Mouse (Mus musculus): ENCODE measurements around the gene Hoxd3. TPM values are rescaled to one million over a fixed set of nuclear protein-coding genes. Genes with fewer than 3 reads are reported as not detected.

The Hoxd3 gene
- total RNA-seq (2022): under 1 TPM in 2 of 4 experiments, not detected in 2; 0.17 to 0.29 TPM

GRCm38 (mm10) chr2:74711721-74712621, at the start of gene Hoxd3, which contains the start of gene Hoxd4:
Gene Hoxd3 (plus strand): TSS chr2:74711927.
Gene Hoxd4 (plus strand): TSS chr2:74711929.
- DNase-seq (ENCODE audit: low spot score in 2 of 2): peak in 1 of 2 experiments; percentile 51

GRCm38 (mm10) chr2:74663291-74663925, 48.3 kb upstream of the Hoxd3 start:
- no peak for DNase-seq (ENCODE audit: low spot score in 2 of 2)

DNA sequence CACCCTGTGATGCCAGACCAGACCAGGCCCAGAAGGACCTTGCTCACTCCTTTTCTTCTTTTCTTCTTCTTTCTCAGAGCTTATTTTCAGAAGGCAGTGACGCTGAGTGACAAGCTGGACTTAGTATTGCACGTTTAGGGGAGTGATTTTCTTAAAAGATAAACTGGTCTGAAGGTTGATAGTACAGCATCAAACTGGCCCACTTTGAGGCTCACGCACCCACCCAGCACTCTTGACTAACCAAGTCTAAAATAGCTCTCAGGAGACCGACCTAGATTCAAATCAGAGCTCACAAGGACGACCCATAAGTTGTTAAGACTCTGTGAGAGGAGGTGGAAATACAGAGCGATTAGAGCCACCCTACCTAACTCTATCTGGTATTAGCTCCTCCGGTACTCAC, 45.3 kb upstream of the Hoxd3 start:
- DNase-seq (ENCODE audit: low spot score in 2 of 2): no peak

DNA sequence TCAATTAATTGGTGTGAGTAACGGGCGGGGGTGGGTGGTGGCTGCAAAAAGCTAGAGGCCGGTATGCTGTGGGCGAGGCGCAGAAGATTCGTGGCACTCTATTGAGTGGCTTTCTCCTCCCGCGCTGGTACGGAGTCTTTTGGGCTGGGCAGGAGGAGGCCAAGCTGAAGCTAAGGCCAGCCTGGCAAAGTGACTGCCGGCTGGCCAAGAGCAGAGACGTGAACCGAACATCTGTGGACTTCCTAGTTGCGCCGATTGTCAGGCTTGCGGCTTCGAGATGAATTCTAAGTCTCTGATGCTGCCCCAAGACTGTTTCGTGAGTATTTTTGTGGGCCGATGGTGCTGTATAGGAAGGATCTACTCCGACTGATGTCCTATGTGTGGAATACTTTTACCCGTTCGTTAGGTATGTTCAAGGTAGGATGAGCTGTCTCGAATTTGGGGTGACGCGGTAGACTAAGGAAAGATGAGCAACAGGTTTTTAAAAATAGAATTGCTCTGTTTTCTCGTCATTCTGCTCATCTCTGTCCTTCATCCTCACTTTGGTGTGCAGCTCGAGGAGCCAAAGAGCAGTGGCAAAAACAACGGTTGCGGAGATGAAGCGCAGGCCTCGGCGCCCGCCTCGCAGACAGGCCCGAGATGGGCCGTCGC, 44.4 kb upstream of the Hoxd3 start:
- no peak for DNase-seq (ENCODE audit: low spot score in 2 of 2)

GRCm38 (mm10) chr2:74667842-74668357, 43.8 kb upstream of the Hoxd3 start, which contains the start of gene Hoxd13:
Gene Hoxd13 (plus strand): TSS chr2:74668310.
- no peak for DNase-seq (ENCODE audit: low spot score in 2 of 2)

DNA sequence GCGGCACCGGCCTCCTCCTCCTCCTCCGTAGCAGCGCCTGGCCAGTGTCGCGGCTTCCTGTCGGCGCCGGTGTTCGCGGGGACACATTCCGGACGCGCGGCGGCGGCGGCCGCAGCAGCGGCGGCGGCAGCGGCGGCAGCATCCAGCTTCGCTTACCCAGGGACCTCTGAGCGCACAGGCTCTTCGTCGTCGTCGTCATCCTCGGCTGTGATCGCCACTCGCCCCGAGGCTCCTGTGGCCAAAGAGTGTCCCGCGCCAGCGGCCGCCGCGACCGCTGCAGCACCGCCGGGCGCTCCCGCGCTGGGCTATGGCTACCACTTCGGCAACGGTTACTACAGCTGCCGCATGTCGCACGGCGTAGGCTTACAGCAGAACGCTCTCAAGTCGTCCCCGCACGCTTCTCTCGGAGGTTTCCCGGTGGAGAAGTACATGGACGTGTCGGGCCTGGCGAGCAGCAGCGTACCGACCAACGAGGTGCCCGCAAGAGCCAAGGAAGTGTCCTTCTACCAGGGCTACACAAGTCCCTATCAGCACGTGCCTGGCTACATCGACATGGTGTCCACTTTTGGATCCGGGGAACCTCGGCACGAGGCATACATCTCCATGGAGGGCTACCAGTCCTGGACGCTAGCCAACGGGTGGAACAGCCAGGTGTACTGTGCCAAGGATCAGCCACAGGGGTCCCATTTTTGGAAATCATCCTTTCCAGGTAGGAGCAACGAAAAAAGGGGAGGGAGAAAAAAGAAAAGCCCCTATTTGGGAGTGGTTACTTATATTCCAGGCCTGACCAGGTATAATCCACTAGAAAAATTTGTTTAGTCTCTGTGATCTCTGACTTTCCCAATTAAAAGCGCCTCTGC, 43.1 kb upstream of the Hoxd3 start:
- DNase-seq (ENCODE audit: low spot score in 2 of 2): no peak

GRCm38 (mm10) chr2:74669230-74669578, 42.5 kb upstream of the Hoxd3 start:
- DNase-seq (ENCODE audit: low spot score in 2 of 2): no peak

DNA sequence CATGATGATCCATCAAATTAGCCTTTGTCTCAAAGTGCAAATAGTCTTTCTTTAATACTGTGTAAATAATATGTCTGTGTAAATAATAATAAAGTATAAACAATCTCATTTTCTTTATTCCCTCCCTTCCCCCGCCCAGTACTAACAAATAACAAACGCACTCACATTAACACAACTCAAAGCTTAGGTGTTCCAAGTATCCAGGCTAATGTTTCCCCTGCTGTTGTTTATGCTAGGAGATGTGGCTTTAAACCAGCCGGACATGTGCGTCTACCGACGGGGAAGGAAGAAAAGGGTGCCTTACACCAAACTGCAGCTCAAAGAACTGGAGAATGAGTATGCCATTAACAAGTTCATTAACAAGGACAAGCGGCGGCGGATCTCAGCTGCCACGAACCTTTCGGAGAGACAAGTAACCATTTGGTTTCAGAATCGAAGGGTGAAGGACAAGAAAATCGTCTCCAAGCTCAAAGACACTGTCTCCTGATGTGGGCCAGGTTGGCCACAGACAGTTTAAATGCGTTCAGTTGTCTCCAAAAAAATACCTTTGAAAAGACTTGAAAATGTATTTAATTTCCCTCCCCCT, 42.0 kb upstream of the Hoxd3 start:
- no peak for DNase-seq (ENCODE audit: low spot score in 2 of 2)

- DNase-seq (ENCODE audit: low spot score in 2 of 2): no peak
Measured at GRCm38 (mm10) chr2:74670632-74671188, 41.0 kb upstream of the Hoxd3 start.

GRCm38 (mm10) chr2:74671847-74672246, 39.9 kb upstream of the Hoxd3 start:
- DNase-seq (ENCODE audit: low spot score in 2 of 2): no peak

DNA sequence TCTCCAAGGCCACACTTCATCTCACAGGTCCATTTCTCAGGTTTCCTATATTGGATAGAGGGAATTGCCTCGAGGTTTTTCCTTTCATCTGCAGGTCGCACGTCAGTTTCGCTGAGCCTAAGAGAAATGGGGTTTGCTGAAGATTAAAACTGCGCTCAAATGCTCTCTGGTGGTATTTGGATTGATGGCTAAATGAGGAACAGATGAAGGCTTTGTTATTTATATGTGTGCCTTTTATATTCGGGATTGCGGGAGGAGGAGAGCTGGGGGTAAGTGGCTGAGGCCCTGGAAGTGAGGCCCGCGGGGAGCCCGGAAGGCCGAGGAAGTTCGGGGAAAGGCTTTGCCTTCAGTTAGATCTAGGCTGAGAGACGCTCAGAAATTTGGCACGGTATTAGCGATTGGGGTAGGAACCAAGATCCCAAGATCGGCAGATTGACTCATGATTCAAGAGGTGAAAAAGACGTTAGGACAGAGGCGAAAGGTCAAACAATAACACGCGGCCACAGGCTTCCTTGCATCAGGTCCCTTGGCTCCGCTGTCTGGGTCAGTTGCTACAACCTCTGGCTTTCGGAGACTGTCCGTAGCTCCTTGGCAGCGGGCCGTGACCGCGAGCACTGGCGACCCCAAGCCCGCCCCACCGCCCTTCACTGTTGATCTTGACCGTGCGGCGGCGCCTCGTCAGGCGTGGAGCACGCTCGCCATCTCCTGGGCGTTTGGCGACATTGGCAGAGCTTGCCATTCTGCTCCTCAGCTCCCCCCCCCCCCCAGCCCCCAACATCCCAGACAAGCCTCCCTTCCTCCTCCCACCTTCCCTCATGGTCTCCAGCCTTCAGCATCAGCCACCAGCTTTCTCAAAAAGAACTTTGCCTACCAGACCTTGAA, 39.0 kb upstream of the Hoxd3 start:
- no peak for DNase-seq (ENCODE audit: low spot score in 2 of 2)

- no peak for DNase-seq (ENCODE audit: low spot score in 2 of 2)
Measured at GRCm38 (mm10) chr2:74673835-74674425, 37.8 kb upstream of the Hoxd3 start.

DNA sequence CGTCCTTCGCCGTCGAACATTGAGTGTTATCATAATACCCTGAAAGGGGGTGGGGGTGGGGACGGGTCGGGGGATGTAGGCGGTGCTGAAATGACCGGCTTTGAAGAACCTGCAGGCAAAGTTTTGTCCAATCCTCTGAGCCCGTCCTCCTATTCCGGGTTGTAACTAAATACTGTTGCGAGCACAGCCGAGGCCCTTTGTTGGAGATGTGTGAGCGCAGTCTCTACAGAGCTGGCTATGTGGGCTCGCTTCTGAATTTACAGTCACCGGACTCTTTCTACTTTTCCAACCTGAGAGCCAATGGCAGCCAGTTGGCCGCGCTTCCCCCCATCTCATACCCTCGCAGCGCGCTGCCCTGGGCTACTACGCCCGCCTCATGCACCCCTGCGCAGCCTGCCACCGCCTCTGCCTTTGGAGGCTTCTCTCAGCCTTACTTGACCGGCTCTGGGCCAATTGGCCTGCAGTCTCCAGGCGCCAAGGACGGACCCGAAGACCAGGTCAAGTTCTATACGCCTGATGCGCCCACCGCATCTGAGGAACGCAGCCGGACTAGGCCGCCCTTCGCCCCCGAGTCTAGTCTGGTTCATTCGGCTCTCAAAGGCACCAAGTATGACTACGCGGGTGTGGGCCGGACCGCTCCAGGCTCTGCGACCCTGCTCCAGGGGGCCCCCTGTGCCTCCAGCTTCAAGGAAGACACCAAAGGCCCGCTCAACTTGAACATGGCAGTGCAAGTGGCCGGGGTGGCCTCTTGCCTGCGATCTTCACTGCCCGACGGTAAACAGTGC, 36.7 kb upstream of the Hoxd3 start, which contains the start of gene Hoxd12:
TSS of gene Hoxd12 (plus strand) at position 133 of the 785 bp plus-strand sequence.
- DNase-seq (ENCODE audit: low spot score in 2 of 2): no peak

DNA sequence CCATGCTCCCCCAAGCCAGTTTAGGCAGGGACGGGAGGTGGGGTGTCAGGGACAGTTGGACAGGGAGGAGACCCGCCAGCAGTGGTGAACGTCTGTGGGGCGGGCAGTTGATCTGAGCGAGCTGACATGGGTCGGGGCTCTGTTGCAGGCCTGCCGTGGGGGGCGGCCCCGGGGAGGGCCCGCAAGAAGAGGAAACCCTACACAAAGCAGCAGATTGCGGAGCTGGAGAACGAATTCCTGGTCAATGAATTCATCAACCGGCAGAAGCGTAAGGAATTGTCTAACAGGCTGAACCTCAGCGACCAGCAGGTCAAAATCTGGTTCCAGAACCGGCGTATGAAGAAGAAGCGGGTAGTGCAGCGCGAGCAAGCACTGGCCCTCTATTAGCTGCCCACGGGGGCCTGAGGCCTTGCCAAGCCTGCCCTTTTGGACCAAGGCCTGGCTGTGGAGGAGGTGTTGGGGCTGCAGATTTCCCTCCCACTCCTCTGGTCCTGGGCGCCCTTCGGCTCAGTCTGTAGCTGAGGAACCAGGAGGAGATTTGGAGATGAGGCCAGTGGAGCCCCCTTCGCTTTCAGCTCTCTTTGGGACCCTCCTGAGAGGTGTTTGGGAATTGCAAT, 36.0 kb upstream of the Hoxd3 start:
- DNase-seq (ENCODE audit: low spot score in 2 of 2): no peak

DNA sequence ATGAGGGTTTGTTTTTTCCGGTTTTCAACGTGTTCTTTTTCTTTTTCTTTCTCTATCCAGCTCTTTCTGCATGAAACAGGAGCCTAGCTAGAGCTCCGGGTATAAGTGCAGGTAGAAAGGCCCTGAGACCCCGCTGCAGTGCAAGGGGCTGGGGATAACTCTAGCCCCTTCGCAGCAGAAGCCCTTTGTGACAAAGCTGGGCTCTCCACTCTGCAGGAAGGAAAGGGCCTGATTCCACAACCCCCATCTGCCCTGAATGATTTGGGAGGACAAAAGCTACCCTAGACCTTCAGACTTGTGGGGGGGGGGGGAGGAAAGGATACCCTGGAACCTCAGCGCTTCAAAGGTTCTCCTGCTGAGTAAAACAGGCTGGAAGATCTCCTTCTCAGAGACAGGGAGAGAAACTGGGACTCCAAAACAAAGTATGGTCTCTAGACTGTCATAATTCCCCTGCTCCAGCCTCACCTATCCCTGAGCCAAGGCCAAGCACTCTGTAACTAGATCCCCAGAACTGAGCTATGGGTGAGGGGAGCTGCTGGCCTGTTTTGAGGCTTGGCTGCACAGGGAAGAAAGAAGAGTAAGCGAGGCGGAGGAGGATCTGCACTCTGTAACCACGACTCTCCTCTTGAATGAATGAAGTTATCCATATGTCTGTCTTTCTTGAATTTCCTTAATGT, 35.2 kb upstream of the Hoxd3 start:
- DNase-seq (ENCODE audit: low spot score in 2 of 2): no peak

- DNase-seq (ENCODE audit: low spot score in 2 of 2): no peak
Measured at GRCm38 (mm10) chr2:74677106-74677505, 34.6 kb upstream of the Hoxd3 start.

All from gastrocnemius, adult 8-10 months (tissue).